Mouse (Mus musculus) adipocyte (in vitro differentiated cells): ENCODE data around the gene Icosl.
"Not testable (repeated sequence)": the region's sequence is repeated elsewhere in the genome, so short reads cannot be mapped to it uniquely, and the experiment has no call there.

ENCODE experiments used
- DNase-seq: peaks from one replicate; pipeline ENCODE4 v3.0.0-alpha.2; 2016; ENCODE audit warnings: low spot score

Gene Icosl

GRCm38 (mm10) chr10:78069101-78070011 lies at the start of gene Icosl:
Gene Icosl, plus strand, starts transcription at chr10:78069302.
- no peak for DNase-seq

- DNase-seq, result not testable (repeated sequence)
Measured at GRCm38 (mm10) chr10:78019984-78020383, 49.1 kb upstream of the Icosl start.

GRCm38 (mm10) chr10:78025453-78025852 lies 43.6 kb upstream of the Icosl start:
- DNase-seq, result not testable (repeated sequence)

GRCm38 (mm10) chr10:78028129-78028528 lies 41.0 kb upstream of the Icosl start:
- DNase-seq, result peak; percentile 74

- no peak for DNase-seq
Measured at GRCm38 (mm10) chr10:78029080-78029479, 40.0 kb upstream of the Icosl start.

GRCm38 (mm10) chr10:78031987-78032386 lies 37.1 kb upstream of the Icosl start:
- DNase-seq, result peak; percentile 32

- DNase-seq, result no peak
Measured at GRCm38 (mm10) chr10:78037139-78037538, 32.0 kb upstream of the Icosl start.

- no peak for DNase-seq
Measured at GRCm38 (mm10) chr10:78041647-78042046, 27.5 kb upstream of the Icosl start, which contains the start of gene Dnmt3l. Gene Dnmt3l, plus strand, starts transcription at chr10:78041947.

- no peak for DNase-seq
Measured at GRCm38 (mm10) chr10:78042096-78042495, 27.0 kb upstream of the Icosl start.

GRCm38 (mm10) chr10:78042697-78043405 lies 26.3 kb upstream of the Icosl start:
- no peak for DNase-seq

GRCm38 (mm10) chr10:78043406-78043836 lies 25.7 kb upstream of the Icosl start, which contains the start of gene Aire:
Gene Aire, minus strand, starts transcription at chr10:78043610.
- no peak for DNase-seq

GRCm38 (mm10) chr10:78044531-78044930 lies 24.6 kb upstream of the Icosl start:
- no peak for DNase-seq

GRCm38 (mm10) chr10:78046388-78046787 lies 22.7 kb upstream of the Icosl start:
- no peak for DNase-seq

GRCm38 (mm10) chr10:78048061-78048730 lies 20.9 kb upstream of the Icosl start:
- no peak for DNase-seq

- DNase-seq, result no peak
Measured at GRCm38 (mm10) chr10:78049519-78050035, 19.5 kb upstream of the Icosl start.

- DNase-seq, result peak; percentile 21
Measured at GRCm38 (mm10) chr10:78054633-78055565, 14.2 kb upstream of the Icosl start.

- no peak for DNase-seq
Measured at GRCm38 (mm10) chr10:78057056-78057455, 12.0 kb upstream of the Icosl start.

GRCm38 (mm10) chr10:78063122-78063521 lies 6.0 kb upstream of the Icosl start:
- no peak for DNase-seq

- DNase-seq, result no peak
Measured at GRCm38 (mm10) chr10:78067226-78067625, 1.9 kb upstream of the Icosl start.

GRCm38 (mm10) chr10:78068541-78068940 lies 561 bp upstream of the Icosl start:
- no peak for DNase-seq

GRCm38 (mm10) chr10:78074151-78074550 lies 5.0 kb downstream of the Icosl start:
- DNase-seq, result no peak
